Mouse (Mus musculus) ovary, postnatal 10 days (tissue): ENCODE data around the gene Ano6.

Experiments used
- DNase-seq: peaks from one replicate; pipeline ENCODE4 v3.0.0; 2022; ENCODE audit warnings: low spot score

Ano6 gene

DNA sequence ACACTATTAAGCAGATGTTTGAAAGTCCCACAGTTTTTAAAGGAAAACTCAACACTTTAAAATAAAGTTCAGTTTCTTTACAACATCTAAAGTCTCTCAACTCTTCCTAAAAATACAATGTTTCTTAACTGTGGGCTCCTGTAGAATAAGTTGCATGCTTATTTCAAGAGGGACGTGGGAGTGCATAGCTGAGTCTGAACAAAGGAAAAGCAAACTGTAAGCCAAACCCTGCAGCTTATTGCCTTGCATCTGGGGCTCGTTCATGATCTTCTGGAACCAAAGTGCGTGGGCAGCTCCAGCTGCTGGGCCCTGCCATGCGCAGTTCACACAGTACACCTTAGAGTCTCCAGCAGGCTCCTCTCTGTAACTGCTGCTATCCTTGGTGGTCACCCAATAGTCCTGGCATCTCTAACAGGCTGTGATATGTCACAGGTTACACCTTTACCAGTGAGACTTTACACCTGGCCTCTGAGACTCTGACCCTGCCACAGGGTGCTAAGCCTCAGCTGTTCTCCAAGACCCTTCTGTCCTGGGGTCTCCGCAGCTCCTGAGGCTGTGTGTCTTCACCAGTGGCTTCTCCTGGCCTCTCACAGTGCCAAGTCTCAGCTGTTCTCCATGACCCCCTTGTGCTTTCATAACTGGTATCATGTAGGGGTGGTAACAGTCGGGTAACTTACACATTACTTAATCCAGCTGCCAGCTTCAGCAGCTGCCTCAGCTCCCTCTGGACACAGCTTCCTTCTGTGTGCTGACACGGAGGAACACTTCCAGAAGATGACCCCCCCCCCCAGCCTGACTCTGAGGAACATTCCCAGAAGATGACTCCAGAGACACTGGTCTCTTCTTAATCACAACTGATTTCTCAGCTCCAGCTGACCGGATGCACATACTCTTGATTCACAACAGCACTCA lies 66.3 kb downstream of the Ano6 start:
- no peak for DNase-seq

GRCm38 (mm10) chr15:95858876-95859655 lies 68.4 kb downstream of the Ano6 start:
- no peak for DNase-seq

- DNase-seq: no peak
These were observed 73.4 kb downstream of the Ano6 start for GRCm38 (mm10) chr15:95863865-95864660.

- no peak for DNase-seq
These were observed 74.9 kb downstream of the Ano6 start for GRCm38 (mm10) chr15:95865311-95866100.

- DNase-seq: no peak
These were observed 77.5 kb downstream of the Ano6 start for GRCm38 (mm10) chr15:95868172-95868571.

- DNase-seq: no peak
These were observed 79.0 kb downstream of the Ano6 start for GRCm38 (mm10) chr15:95869611-95870010.

DNA sequence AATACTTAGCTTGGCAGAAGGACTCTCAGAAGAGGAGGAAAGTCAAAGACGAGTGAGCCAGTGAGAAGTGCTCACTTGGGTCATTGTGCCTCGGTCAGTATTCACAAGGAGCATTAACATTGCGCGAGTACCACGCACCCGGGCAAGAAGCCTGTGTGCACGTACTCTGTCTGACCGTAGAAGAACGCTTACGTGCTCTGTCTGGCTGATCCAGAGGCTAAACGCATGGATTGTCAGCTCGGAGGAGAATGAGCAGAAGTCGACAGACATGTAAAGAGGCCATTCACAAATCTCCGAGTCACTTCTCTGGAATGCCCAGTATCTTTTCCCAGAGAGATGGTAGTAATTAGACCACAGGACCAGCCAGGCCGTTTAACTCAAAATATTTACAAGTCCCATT lies 81.0 kb downstream of the Ano6 start:
- no peak for DNase-seq

- no peak for DNase-seq
These were observed 81.8 kb downstream of the Ano6 start for GRCm38 (mm10) chr15:95872447-95872846.

DNA sequence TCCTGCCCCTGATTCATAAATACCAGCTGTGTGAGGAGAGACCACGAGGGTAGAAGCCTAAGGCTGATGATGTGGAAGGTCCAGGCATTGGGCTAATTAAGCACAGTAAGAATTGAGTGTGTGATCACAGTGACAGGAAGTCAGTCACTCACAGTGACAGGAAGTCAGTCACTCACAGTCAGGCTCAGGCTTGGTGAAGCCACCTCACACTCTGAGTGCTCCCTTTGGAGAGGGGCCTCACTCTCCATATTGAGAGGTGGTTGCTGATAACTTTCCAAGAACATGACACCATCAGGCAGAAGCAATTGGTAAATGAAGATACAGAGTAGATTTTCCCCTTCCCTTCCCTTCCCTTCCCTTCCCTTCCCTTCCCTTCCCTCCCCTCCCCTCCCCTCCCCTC lies 82.6 kb downstream of the Ano6 start:
- DNase-seq: no peak

- no peak for DNase-seq
These were observed 83.6 kb downstream of the Ano6 start for GRCm38 (mm10) chr15:95874216-95874615.

- no peak for DNase-seq
These were observed 84.1 kb downstream of the Ano6 start for GRCm38 (mm10) chr15:95874726-95875125.

DNA sequence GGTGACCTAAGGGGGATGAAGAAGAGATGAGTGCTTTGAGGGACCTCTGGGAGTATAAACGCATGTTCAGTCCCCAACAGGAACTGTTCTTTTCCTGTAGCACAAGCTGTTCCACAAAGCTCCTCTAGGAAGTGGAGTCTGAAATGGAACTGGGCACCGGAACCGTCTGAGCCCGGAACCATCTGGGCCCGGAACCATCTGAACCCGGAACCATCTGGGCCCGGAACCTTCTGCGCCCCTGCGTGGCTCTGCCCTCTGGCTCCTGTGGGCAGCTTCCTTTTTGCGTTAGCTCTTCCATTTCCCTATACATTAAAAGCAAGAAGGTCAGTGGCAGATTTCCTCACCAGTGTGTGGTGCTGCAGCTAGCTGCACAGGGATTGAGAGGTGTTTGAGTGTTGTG lies 85.3 kb downstream of the Ano6 start:
- DNase-seq: no peak

DNA sequence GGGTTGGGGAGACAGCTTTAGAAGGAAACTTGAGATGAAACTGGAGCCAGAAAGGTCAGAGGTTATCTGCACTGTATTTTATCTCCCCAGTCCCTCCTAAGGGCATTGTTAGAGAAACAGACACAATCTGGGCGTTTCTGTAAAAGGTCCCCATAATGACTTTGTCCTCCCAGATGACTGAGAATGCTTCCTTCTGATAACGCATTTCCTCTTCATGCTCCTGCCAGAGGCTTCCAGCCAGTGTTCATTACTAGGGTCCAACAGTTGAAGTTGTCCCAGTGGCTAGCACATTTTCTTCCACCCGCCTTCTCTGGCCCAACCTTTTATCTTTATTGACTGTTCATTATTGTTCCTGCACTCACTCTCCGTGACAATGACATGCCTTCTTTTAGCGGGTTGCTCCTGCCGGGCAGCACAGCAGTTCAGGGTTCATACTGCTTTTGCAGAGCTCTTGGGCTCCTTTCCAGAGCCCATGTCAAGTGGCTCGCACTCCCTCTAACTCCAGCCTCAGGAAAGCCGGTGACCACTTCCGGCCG lies 90.0 kb downstream of the Ano6 start:
- no peak for DNase-seq

DNA sequence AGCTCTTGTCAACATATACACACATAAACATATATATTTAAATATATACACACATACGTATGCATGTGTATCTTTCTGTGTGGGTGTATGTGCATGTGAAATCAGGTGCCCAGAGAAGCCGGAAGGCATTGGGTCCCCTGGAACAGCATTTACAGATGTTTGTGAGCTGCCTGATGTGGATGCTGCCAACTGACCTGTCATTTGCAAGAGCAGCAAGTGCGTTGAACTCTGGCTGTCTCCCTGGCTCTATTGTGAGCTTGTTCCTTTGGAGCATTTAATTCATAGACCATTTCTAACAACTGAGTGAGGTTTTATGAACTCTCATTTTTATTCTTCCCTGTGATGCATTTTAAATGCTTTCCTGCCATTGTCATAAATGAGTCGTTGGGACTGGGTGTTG lies 91.8 kb downstream of the Ano6 start:
- DNase-seq: no peak

- no peak for DNase-seq
These were observed 92.9 kb downstream of the Ano6 start for GRCm38 (mm10) chr15:95883559-95883958.

- no peak for DNase-seq
These were observed 94.3 kb downstream of the Ano6 start for GRCm38 (mm10) chr15:95884658-95885620.

- DNase-seq: no peak
These were observed 95.5 kb downstream of the Ano6 start for GRCm38 (mm10) chr15:95885953-95886820.

GRCm38 (mm10) chr15:95887365-95887764 lies 96.7 kb downstream of the Ano6 start:
- DNase-seq: no peak

- DNase-seq: no peak
These were observed 97.9 kb downstream of the Ano6 start for GRCm38 (mm10) chr15:95888556-95888955.
